Mouse (Mus musculus) neural tube, embryonic 15.5 days (tissue): Measurements from ENCODE around the gene Lrrc49. TPM values are rescaled to one million over a fixed set of nuclear protein-coding genes. Genes with fewer than 3 reads are reported as not detected.

Experiments
- ATAC-seq: fragments of 200-750 bp; cut with Nextera tagmentation; 2 replicates; pipeline ENCODE4 v1.8.0; 2017; ENCODE audit warnings: mild to moderate bottlenecking, moderate TSS enrichment, moderate library complexity; ENCODE audit not compliant: low FRiP score
- H3K27ac ChIP-seq: fragments of 300-500 bp; sonication (generic); replicated peaks from 2 replicates; pipeline ENCODE4 v1.5.1; 2015; ENCODE audit warnings: mild to moderate bottlenecking, inconsistent platforms
- H3K27me3 ChIP-seq: fragments of 300-500 bp; sonication (generic); replicated peaks from 2 replicates; pipeline ENCODE4 v1.6.1; 2015; ENCODE audit warnings: inconsistent platforms
- H3K36me3 ChIP-seq: fragments of 300-500 bp; sonication (generic); 2 replicates; pipeline ENCODE4 v1.6.1; 2015; ENCODE audit warnings: inconsistent platforms
- H3K4me1 ChIP-seq: fragments of 300-500 bp; sonication (generic); 2 replicates; pipeline ENCODE4 v1.6.1; 2015; ENCODE audit warnings: inconsistent platforms
- H3K4me2 ChIP-seq: fragments of 300-500 bp; sonication (generic); 2 replicates; pipeline ENCODE4 v1.6.1; 2015; ENCODE audit warnings: inconsistent platforms, mild to moderate bottlenecking, moderate library complexity
- H3K4me3 ChIP-seq: fragments of 300-500 bp; sonication (generic); replicated peaks from 2 replicates; pipeline ENCODE4 v1.5.1; 2015; ENCODE audit warnings: mild to moderate bottlenecking, inconsistent platforms
- H3K9ac ChIP-seq: fragments of 300-500 bp; sonication (generic); replicated peaks from 2 replicates; pipeline ENCODE4 v1.6.1; 2015; ENCODE audit warnings: mild to moderate bottlenecking, inconsistent platforms
- H3K9me3 ChIP-seq: fragments of 300-500 bp; sonication (generic); replicated peaks from 2 replicates; pipeline ENCODE4 v1.6.1; 2016; ENCODE audit warnings: inconsistent platforms
- WGBS: fragments of 180-500 bp; shearing (Covaris S2); methylation state at CpG from one replicate; pipeline ENCODE4 v1.1.7; 2015; ENCODE audit warnings: mixed read lengths; 5-methylcytosine and 5-hydroxymethylcytosine counted together
- polyA plus RNA-seq: library from polyadenylated mRNA; unstranded; fragments of >200 nt; fragmentation: Nextera tagmentation; extraction: Ambion mirVana; gene quantifications from 2 replicates; pipeline ENCODE4 v1.2.1, GENCODE M21; 2015

Lrrc49 gene
- polyA plus RNA-seq, 1 experiment from 2014 or later = 77.7 TPM

- Histone ChIP-seq H3K27me3 (no peaks in the 10 kb centered on the region), H3K9ac (no peak overlapping the region), H3K4me2 (no peak overlapping the region), H3K27ac (0 out of 2 replicates have a peak overlapping the region, but pooled peaks have one; percentile 45), H3K4me1 (peaks cover 5% of the 10 kb centered on the region; the same call in 1 of the 2 replicates), H3K9me3 (no peaks in the 10 kb centered on the region), H3K4me3 (no peak overlapping the region), H3K36me3 (peaks cover 58% of the 10 kb centered on the region)
- 68% methylated on average over 5 of the region's 5 CpGs for WGBS
- ATAC-seq = no peak
Measured at GRCm38 (mm10) chr9:60592363-60592762, 95.6 kb downstream of the Lrrc49 start.

DNA sequence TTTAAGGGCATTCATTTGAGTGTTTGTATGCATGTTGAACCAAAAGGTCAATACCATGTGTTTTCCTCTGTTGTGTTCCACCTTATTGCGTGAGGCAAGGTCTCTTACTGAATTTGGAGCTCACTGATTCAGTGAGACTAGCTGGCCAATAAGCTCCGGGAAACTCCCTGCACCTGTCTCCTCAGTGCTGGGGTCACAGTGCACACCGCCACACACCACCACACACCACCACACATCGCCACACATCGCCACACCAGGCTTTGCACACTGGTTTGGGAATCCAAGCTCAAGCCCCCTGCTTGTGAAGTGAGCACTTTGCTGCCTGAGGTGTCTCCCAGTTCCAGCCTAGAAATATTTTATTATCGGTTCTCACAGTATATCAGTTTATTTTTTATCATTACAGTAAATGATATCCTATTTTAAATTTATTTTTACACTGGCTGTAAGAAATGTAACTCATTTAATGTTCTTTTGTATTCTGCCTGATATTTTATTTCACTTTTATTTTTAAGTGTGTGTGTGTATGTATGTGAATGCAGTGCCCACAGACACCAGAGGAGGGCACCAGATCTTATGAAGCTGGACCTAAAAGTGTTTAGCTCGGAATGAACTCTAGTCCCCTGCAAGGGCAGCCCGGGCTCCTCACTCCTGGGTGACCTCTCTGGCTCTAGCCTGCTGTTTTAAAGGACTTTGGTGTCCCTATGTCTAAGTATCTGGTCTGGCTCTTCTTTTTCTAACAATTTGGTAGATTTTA, 96.9 kb downstream of the Lrrc49 start:
- H3K27me3 ChIP-seq = no peaks in the 10 kb centered on the region
- no peaks in the 10 kb centered on the region for H3K9me3 ChIP-seq
- 95% methylated on average over 8 of the region's 8 CpGs for WGBS
- no peak overlapping the region for H3K27ac ChIP-seq
- peaks cover 5% of the 10 kb centered on the region; the same call in 1 of the 2 replicates for H3K4me1 ChIP-seq
- H3K4me2 ChIP-seq = no peak overlapping the region
- H3K4me3 ChIP-seq = no peak overlapping the region
- peaks cover 62% of the 10 kb centered on the region for H3K36me3 ChIP-seq
- no peak overlapping the region for H3K9ac ChIP-seq
- no peak for ATAC-seq

DNA sequence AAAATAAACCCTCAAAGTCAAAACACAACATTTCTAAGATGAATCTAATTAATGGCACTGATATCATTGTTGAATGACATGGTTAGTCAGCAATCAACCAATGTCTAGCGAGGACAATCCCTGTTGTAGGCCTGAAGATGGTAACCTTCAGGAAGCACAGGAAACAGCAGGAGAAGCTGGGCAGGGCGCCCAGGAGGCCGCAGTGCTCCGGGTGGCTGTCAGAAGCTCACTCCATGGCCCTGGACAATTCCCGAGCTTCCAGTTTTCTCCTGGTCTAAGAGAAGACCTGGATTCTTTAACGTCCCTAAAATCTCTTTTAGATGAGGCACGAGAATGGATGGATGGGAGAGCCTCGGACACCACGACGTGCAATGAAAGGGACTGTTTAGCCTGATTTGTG, 99.0 kb downstream of the Lrrc49 start:
- 93% methylated on average over 10 of the region's 10 CpGs for WGBS
- Histone ChIP-seq H3K4me3 (no peak overlapping the region), H3K27me3 (no peaks in the 10 kb centered on the region), H3K27ac (no peak overlapping the region), H3K4me2 (no peak overlapping the region), H3K4me1 (peaks cover 5% of the 10 kb centered on the region; the same call in 1 of the 2 replicates), H3K9ac (no peak overlapping the region), H3K36me3 (peaks cover 66% of the 10 kb centered on the region), H3K9me3 (no peaks in the 10 kb centered on the region)
- no peak for ATAC-seq

- H3K27me3 ChIP-seq = no peaks in the 10 kb centered on the region
- no peak overlapping the region for H3K9ac ChIP-seq
- 77% methylated on average over 3 of the region's 3 CpGs for WGBS
- ATAC-seq = no peak
- H3K9me3 ChIP-seq = no peaks in the 10 kb centered on the region
- H3K4me1 ChIP-seq = no peaks in the 10 kb centered on the region
- no peak overlapping the region for H3K27ac ChIP-seq
- H3K4me3 ChIP-seq = no peak overlapping the region
- no peak overlapping the region for H3K4me2 ChIP-seq
- peaks cover 53% of the 10 kb centered on the region for H3K36me3 ChIP-seq
Measured at GRCm38 (mm10) chr9:60586920-60587319, 101.0 kb downstream of the Lrrc49 start.

DNA sequence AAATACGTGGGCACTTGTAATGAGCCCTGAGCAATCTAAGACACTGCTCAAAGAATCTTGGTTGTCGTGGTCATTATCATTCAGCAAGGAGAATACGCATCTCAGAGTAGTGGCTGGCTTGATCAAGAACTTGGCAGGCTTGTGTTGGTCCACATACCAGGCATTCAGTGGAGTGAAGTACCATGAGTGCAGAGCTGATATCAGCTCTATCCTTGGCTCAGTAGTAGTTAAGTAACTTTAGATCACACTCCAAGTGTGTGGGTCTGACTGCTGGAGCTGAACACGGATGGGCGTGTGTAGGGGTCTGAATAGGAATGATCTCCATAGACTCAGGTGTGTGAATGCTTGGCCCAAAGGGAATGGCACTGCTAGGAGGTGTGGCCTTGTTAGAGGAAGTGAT, 102.8 kb downstream of the Lrrc49 start:
- no peak overlapping the region for H3K4me3 ChIP-seq
- no peaks in the 10 kb centered on the region for H3K27me3 ChIP-seq
- H3K4me1 ChIP-seq = no peaks in the 10 kb centered on the region
- no peak overlapping the region for H3K4me2 ChIP-seq
- 91% methylated on average over 5 of the region's 5 CpGs for WGBS
- no peak overlapping the region for H3K9ac ChIP-seq
- peaks cover 41% of the 10 kb centered on the region for H3K36me3 ChIP-seq
- no peaks in the 10 kb centered on the region for H3K9me3 ChIP-seq
- no peak for ATAC-seq
- no peak overlapping the region for H3K27ac ChIP-seq

GRCm38 (mm10) chr9:60582553-60582952, 105.4 kb downstream of the Lrrc49 start:
- Histone ChIP-seq H3K27me3 (no peaks in the 10 kb centered on the region), H3K27ac (no peak overlapping the region), H3K9ac (no peak overlapping the region), H3K9me3 (no peaks in the 10 kb centered on the region), H3K4me3 (no peak overlapping the region), H3K36me3 (peaks cover 27% of the 10 kb centered on the region), H3K4me1 (no peaks in the 10 kb centered on the region), H3K4me2 (no peak overlapping the region)
- ATAC-seq = no peak
- WGBS = 84% methylated on average over 7 of the region's 7 CpGs

- ATAC-seq = no peak
- no peak overlapping the region for H3K27ac ChIP-seq
- H3K4me3 ChIP-seq = no peak overlapping the region
- 0 out of 2 replicates have a peak, but pooled peaks cover 3% of the 10 kb centered on the region for H3K4me1 ChIP-seq
- H3K27me3 ChIP-seq = no peaks in the 10 kb centered on the region
- H3K9me3 ChIP-seq = no peaks in the 10 kb centered on the region
- H3K4me2 ChIP-seq = no peak overlapping the region
- no peak overlapping the region for H3K9ac ChIP-seq
- peaks cover 3% of the 10 kb centered on the region; the same call in 1 of the 2 replicates for H3K36me3 ChIP-seq
- 93% methylated on average over 7 of the region's 7 CpGs for WGBS
Measured at GRCm38 (mm10) chr9:60573011-60573410, 114.9 kb downstream of the Lrrc49 start.

DNA sequence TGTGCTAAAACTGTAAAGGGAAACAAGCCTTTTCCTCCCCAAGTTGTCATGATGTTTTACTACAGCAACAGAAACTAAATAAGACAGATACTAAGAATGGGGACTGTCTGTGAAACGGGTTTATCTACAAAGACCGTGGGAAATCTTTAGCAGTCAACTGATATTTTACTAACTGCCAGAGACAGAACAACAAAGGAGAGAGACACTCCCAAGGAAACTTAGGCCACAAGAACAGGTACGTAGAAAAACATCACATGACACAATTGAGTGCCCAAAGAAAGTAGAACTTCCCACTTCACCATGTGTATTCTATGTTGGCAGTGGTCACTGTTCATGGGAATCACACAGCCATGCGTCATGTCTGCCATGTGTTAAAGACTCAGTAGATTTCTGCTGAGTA, 116.2 kb downstream of the Lrrc49 start:
- no peaks in the 10 kb centered on the region for H3K27me3 ChIP-seq
- H3K36me3 ChIP-seq = peaks cover 3% of the 10 kb centered on the region; the same call in 1 of the 2 replicates
- no peaks in the 10 kb centered on the region for H3K9me3 ChIP-seq
- H3K4me2 ChIP-seq = no peak overlapping the region
- H3K4me3 ChIP-seq = no peak overlapping the region
- H3K27ac ChIP-seq = no peak overlapping the region
- no peak overlapping the region for H3K9ac ChIP-seq
- 95% methylated on average over 4 of the region's 4 CpGs for WGBS
- no peak for ATAC-seq
- H3K4me1 ChIP-seq = 0 out of 2 replicates have a peak, but pooled peaks cover 3% of the 10 kb centered on the region

DNA sequence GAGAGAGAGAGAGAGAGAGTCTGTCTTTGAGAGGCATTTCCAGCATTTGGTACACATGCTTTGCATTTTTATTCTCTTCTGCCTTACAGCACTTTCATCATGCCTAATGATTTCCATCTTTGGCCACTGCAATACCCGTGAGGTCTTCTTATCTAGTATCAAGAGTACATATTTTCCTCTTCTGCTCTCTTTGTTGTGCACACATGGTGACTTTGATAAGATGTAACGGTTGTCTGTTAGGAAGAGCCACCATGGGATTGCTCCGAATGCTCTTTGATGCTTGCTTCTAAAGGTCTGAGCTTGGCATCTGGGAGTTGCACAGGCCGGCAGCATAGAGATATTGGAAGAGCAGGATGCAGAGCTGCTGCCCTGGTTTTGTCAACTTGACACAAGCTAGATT, 116.9 kb downstream of the Lrrc49 start:
- Histone ChIP-seq H3K27me3 (no peaks in the 10 kb centered on the region), H3K36me3 (peaks cover 3% of the 10 kb centered on the region; the same call in 1 of the 2 replicates), H3K27ac (no peak overlapping the region), H3K4me1 (0 out of 2 replicates have a peak, but pooled peaks cover 3% of the 10 kb centered on the region), H3K9me3 (no peaks in the 10 kb centered on the region), H3K9ac (no peak overlapping the region), H3K4me2 (no peak overlapping the region), H3K4me3 (no peak overlapping the region)
- no peak for ATAC-seq
- WGBS = 75% methylated on average over 4 of the region's 4 CpGs

- H3K27me3 ChIP-seq = no peaks in the 10 kb centered on the region
- 0 out of 2 replicates have a peak, but pooled peaks cover 3% of the 10 kb centered on the region for H3K4me1 ChIP-seq
- no peak for ATAC-seq
- no peak overlapping the region for H3K9ac ChIP-seq
- 47% methylated on average over 2 of the region's 2 CpGs for WGBS
- H3K9me3 ChIP-seq = no peaks in the 10 kb centered on the region
- H3K36me3 ChIP-seq = peaks cover 3% of the 10 kb centered on the region; the same call in 1 of the 2 replicates
- no peak overlapping the region for H3K27ac ChIP-seq
- H3K4me2 ChIP-seq = no peak overlapping the region
- no peak overlapping the region for H3K4me3 ChIP-seq
Measured at GRCm38 (mm10) chr9:60569366-60569765, 118.6 kb downstream of the Lrrc49 start.

- Histone ChIP-seq H3K9me3 (no peaks in the 10 kb centered on the region), H3K4me2 (no peak overlapping the region), H3K9ac (no peak overlapping the region), H3K36me3 (no peaks in the 10 kb centered on the region), H3K27ac (no peak overlapping the region), H3K27me3 (no peaks in the 10 kb centered on the region), H3K4me3 (no peak overlapping the region), H3K4me1 (peaks cover 19% of the 10 kb centered on the region)
- no peak for ATAC-seq
- WGBS = 94% methylated on average over 7 of the region's 7 CpGs
Measured at GRCm38 (mm10) chr9:60563809-60564208, 124.1 kb downstream of the Lrrc49 start.
